Mouse (Mus musculus) left cerebral cortex, adult 18-20 months (tissue): ENCODE measurements around the gene Slc6a1. TPM values are rescaled to one million over a fixed set of nuclear protein-coding genes. Genes with fewer than 3 reads are reported as not detected.
A peak's percentile ranks its signal among the peaks of the same experiment; 100 is the strongest.
"Not testable (repeated sequence)": the region's sequence is repeated elsewhere in the genome, so short reads cannot be mapped to it uniquely, and the experiment has no call there.

Source experiments
- DNase-seq, 2 experiments: peaks; one replicate each; pipeline ENCODE4 v3.0.0; 2021 to 2022; ENCODE audit warnings: low spot score in 2 of 2, mixed read lengths in 1 of 2
- total RNA-seq, 2 experiments: library from RNA; stranded (reverse); gene quantifications; 2 replicates each; pipeline ENCODE4 v1.2.3; 2021

Slc6a1 gene
- total RNA-seq, 2 experiments from 2014 or later: 288 to 289 TPM

DNA sequence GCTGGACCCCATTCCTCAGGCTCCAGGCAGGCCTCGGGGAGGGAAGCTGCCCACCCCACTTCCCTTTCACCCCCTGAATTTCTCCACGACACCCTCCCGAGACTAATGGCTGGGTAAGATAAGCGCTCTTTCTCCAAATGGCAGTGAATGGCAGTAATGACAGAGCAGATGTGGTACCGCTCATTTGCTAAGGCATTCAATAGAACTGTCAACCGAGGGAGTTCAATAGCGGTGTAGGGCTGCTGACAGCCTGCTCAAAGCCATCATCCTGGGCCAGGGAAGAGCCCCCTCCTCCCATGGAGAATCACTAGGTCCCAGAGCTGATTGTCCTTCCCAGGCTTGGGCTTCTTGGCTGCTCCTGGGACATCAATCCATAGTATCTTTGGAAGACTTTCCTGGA is 6.7 kb downstream of the Slc6a1 start:
- no peak for DNase-seq

DNA sequence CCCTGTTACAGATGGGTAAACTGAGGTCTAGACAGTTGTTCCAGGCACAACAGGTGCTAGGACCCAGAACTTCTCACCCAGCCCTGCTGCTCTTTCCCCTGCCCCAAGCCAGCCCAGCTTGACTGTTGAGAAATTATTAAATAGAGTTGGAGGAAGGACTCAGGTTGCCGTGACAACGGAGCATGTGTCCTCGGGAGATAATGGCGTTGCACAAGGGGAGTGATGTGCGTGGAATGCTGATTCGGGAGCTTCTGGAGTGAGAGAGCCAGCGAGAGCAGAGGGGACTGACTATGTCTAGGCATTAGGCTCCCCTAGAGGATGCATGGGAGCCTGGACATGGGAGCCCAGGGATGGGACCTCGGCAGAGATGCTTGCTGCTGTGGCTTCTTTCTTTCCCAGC is 7.7 kb downstream of the Slc6a1 start:
- DNase-seq: peak; percentile 43 to 50

DNA sequence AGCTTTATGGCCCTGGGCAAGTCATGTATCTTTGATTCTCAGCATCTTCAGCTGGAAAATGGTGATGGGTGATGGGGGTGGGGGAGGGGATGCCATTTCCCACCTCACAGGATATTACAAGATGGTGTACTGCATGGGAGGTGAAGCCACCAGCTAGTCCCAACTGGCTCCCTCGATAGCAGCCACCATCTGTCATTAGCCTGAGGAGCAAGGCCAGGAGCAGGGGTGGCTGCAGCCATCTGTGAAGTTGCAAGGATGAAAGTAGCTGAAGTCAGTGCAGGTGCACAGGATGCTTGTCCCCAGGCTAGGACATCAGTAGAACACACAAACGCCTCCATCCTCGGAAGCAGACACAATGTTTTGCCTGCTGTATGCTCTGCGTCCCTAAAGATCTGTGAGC is 8.5 kb downstream of the Slc6a1 start:
- DNase-seq: no peak

DNA sequence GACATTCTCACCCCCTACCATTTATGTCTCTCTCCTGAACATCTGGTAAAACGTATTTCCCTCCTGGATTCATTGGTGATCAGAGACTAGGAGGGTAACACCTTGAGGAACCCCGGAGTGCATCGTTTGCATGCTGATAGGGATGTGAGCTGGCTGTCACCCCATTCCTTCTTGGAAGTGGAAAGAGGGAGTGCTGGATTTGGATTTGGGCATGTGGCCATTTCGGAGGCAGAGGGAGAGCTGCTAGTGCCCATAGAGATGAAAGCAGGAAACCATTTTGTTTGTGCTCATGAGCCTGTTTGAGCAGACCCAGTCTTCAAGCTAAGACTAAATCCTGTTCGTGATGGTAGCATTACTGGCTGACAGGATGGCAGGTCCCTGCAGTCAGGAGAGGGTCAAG is 9.0 kb downstream of the Slc6a1 start:
- DNase-seq: no peak

DNA sequence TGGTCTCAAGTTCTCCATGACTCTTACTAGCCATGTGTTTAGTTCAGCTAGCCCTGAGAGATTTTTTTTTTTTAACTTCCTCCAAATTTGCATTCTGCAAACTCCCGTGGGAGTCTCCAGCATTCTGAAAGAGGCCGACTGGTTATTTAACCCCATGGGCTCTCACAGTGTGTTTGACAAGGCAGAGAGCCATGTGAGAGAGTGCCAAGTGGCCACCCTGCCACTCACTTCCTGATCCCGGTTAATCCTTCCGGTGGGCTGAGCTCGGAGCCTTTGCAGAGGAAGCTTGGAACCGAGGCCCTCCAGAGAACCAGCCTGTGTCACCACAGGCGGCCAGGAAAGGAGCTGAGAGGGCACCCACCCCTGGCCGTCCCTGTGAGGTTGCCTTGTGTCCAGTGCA is 11.1 kb downstream of the Slc6a1 start:
- DNase-seq: no peak

DNA sequence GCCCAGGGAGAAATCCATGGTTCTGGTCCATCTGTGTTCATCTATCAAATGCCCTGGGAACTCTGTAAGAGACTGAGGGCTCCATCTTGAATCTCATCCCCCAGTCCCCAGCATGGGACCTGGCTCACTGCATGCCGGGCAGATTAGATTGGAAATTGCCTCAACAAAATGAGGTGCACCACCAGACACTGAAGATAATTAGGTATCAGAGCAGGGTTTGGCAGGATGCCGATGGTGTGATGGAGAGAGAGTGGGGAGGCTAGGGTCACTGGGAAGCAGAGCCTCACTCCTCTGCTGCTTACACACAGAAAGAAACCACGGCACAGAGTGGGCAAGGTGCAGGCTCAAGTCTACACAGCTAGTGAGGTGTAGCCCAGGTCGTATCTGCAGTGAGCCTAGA is 12.7 kb downstream of the Slc6a1 start:
- DNase-seq: no peak

DNA sequence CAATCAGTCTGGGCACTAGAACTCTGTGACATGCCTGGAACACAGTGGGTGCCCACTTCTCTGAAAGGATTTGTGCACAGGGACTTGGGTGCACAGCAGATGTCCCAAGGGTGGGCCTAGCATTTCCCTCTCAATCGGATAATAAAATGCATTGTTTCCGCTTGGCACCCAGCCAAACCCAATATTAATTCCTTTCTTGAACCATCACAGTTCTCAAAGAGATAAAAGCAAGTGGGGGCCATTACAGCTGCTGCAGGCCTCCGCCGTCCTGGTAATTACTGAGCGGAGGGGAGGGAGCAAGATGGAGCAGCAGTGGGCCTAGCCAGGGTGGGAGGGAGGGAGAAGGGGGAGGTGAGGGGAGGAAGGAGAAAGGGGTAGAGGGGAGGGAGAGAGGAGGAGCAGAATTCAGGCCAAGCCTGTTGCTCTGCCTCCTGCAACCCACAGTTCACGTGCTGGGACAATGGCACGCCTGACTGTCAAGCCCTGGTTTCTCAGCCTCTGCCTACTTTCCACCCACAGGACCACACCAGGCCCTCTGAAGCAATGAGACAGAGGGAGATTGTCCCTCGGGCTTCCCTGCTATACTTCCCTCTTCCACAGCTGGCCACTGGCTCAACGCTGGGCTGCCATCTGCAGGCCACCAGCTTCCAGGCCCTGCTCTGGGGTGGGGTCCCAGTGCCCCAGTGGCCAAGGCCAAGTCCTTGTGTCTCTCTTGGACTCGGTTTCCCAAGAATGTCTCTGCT is 15.0 kb downstream of the Slc6a1 start:
- no peak for DNase-seq

DNA sequence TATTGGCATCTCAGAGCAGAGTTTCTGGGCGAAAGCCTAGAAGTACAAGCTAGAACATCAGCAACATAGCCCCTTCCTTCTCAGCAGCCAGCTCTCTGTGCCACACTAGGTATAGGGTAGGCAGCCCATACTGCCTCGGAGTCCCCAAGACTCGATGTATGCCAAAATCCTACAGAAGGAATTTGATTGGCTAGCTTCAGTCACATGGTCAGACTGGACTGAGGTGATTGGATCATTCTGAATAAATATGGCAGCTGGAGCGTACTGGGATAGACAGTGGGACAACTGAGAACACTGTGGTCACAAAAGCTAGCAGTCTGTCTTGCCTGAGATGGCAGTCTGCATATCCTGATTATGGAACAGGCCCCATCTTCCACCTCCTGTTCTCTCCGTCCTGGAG is 17.3 kb downstream of the Slc6a1 start:
- no peak for DNase-seq

DNA sequence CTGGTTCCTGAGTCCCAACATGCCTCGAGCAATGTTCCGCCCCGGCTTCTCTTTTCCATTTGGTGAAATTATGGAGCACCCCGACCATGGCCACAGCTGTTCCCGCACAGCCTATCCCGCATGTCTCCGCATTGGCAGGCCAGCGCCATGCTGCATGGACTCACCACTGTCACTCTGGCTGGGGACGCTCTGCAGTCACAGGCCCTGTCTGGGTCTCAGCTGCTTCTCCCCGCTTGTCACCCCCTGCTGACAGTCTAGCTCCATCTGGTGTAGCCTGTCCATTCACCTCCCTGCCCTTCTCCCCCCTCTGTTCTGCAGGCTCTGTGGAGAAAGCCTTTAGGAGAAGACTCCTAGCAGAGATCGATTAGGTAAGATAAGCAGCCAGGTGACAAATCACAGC is 18.3 kb downstream of the Slc6a1 start:
- DNase-seq: no peak

DNA sequence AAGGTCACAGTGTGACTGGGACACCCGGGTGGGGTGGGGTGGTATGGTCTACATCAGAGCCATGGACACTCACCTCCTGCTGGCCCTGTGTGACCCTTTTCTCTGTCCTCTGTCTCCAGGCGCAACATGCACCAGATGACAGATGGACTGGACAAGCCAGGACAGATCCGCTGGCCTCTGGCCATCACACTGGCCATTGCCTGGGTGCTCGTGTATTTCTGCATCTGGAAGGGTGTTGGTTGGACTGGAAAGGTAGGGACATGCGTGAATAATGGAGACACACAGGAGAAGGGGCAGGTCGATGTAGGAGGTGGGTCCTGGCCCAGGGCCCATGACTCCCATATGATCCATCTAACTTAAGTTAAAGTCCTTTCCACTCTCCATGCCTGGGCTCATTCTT is 22.2 kb downstream of the Slc6a1 start:
- DNase-seq: no peak

DNA sequence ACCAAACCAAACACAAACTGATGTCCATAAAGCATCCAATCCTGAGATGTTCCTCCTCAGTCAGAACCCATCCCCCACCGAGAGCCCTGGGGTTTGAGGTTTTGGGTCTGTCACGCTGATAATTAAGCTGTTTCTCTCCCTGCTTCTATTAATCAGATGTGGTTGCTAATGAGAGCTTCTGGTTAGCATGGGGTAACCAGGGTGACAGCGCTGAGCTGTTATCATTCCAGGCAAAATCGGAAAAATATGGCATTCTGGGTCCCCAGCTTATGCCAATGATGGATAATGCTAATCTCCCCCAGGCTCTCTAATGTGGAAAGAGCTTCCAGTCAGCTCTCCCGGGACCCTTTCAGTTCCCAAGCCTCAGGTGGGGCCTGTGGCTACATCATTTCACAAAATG is 38.1 kb downstream of the Slc6a1 start:
- DNase-seq: no peak

DNA sequence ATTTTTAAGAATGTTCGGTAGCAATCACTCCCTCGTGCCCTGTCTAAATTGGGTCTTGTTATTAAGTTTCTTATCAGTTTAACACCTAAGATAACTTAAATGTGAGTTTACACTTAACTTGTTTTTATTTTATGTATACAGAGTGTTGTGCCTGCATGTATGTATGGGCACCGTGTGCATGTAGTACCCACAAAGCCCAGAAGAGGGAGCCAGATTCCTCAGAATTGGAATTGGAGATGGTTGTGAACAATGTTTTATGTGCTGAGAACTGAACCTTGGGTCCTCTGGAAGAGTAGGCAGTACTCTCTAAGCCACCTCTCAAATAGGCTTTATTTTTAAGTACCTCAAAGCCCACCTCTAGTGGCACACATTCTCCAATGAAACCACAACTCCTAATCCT is 38.7 kb downstream of the Slc6a1 start:
- DNase-seq: no peak

DNA sequence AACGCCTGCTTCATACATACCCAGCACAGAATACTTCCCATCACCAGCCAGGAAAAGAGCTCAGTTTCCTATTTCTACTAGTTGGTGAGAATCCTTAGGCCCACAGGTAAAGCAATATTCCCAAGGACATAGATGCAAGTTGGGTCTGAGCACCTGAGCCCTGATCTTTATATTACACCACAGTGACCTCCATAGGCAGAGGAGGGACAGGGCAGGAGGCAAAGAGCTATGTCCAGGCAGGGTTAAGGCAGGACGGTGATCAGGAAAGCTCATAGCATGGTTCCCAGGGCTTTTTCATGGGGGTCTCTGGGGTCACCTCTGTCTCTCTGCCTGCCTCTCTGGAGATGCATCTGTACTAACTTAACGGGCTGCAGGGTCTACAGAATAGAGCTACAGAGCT is 40.5 kb downstream of the Slc6a1 start:
- no peak for DNase-seq

DNA sequence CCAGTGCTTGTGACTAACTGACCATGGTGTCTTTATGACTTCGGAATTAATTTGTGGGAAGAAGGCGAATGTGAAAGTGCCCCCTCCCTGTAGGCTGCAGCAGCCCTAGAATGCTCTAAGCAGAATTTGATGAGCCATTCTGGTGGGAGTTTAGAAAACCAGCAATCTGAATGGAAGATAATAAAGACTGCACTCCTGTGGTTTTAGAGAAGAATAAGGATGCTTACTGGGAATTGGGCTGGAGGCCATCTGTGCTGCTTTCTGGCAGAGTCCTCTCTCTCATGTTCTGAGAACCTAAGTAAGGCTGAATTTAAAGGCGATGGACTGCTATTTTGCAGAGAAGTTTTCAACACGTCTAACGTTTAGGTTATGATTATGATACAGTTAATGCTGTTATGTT is 42.4 kb downstream of the Slc6a1 start:
- DNase-seq: no peak

DNA sequence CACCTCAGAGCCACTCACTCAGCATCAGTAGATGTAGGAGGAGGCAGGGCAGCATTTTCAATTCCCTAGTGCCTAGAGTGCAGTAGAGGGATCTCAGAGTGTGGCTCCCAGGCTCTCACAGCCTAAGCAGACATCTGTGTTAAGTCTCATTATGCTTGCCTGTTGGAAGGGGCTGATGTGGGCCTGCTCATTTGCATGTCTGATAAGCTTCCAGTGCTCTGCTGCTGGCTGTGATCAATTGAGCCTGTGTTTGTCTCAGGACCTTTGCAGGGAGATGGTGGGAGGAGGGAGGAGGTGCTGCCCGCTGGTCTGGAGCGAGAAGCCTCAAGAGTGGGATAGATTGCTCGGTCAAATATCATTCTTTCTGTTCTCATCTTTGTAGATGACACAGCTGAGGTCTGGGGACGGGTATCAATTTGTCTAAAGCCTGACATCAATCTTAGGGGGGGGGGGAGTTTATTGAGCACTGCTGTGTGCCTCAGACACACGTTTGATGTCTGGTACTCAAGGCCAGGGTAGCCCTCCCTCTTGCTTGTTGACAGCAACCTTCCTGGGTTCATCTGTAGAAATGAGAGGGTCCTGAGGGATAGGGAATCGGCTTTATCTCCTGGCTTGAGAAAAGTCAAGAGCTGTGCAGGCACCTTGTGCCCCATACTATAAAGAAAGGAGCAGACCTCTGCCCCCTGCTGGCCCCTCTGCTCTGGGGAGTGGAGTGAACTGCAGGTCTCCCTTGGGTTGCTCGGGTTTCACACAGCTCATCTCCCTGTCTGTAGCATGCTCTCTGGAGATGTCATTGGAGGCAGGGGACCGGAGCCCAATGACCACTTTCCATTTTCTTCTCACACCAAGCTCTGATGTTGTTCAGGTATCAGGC is 47.4 kb downstream of the Slc6a1 start:
- DNase-seq: no peak

DNA sequence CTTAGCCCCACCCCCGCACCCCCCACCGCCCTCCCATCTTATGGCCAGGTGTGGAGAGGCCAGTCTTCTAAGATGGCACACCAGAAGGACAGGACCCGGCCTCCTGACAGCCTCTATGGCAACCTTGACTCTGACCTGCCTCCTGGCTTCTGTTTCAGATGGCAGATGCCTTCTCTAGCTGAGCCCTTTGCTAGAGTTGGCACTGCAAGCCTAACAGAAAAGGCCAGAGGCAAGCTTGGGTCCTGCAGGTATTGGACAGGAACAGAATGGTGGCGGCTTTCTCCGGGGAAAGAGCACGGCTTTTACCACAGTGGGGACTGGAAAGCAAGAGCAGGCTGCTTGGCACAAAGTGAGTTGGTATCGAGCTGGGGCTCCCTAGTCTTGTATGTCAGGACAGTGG is 49.5 kb downstream of the Slc6a1 start:
- DNase-seq: no peak

DNA sequence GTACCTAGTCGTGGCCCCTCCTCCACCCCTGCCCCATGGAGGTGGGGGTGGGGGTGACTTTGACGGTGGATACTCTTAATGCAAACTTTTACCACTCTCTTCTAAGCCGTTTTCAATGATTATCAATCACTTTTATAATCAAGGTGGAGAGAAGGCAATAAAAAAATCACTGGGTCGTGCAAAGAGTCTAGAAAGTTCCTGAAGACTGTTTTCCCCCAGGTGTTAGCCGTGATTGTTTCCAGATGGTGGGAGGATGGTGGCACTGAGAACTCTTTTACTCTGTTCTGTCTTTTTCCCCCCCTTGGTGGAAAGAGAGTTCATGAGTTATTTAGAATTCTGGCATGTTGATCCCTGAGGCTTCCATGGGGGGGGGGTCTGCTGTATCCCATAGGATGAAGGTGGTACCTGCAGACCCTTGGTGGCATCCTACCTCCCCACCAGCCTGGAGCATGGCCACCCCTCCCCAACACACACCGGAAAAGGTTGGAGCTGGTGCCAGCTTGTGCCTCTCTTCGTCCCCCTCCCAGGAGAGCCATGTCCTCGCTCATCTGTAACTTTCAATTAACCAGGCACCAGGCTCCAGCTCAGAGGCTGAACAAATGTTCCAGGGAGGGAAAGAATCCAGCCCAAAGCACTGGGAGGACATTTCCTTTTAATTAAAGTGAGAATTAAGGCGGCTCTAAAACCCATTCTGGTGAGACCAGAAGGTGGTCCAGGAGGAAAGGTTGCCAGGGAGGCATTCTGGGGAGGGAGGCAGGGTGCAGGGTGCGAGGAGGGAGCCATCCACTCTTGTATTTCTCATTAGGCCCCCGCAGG is 53.9 kb downstream of the Slc6a1 start:
- DNase-seq: no peak

DNA sequence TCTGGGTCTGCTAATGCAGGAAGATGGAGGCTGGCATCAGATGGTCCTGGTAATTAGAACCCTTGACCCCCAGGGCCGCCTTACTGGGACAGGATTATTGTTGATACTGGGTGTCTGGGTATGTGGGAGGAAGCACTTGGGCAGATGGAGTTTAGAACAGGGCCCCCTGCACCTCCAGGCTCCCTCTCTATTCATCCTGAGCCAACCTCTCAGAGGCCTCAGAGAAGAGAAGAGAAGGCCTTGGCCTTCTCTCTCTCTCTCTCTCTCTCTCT is 54.4 kb downstream of the Slc6a1 start:
- no peak for DNase-seq

DNA sequence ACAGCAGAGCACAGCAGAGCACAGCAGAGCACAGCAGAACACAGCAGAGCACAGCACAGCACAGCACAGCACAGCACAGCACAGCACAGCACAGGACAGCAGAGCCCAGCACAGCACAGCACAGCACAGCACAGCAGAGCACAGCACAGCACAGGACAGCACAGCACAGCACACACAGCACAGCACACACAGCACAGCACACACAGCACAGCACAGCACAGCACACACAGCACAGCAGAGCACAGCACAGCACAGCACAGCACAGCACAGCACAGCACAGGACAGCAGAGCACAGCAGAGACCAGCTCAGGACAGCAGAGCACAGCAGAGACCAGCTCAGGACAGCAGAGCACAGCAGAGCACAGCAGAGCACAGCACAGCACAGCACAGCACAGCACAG is 58.9 kb downstream of the Slc6a1 start:
- DNase-seq: not testable (repeated sequence)

DNA sequence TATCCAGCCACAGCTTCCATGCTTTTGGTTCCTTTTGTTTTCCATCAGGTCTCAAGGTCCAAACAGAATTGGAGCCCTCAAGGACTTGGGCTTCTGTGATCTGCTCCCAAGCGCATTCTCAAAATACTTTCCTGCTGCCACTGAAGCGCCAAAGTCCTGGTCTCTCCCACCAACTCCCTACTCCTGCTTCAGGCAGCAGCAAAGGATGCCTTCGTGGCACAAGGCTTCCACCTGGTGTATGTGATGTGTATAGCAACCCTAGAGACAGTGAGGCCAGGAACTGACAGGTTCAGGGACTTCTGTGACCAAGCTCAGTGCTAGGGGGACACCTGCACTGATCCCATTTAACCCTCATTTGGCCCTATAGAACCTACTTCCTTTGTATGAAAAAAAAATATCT is 61.3 kb downstream of the Slc6a1 start:
- peak; percentile 66 to 75 for DNase-seq

DNA sequence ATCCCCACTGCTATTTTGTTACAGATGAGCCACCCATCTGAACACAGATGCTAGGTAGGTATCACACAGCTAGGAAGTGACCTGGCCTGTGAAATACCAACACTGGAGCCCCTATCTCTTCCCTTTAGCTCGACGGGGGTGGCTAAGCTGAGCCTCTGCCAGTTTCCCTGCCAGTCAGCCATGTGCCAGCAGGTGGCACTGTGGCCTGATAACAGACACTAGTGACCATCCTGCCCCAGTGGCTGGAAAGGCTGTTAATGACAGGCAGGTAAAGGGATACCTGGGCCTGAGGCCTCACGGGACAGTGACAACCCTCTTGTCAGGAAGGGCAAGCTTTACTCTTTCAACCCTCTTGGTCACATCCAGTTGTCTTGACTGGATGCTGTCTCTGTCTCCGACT is 62.7 kb downstream of the Slc6a1 start:
- peak; percentile 74 to 80 for DNase-seq
